Mouse (Mus musculus): ENCODE measurements around the gene Ubqln3.

DNA sequence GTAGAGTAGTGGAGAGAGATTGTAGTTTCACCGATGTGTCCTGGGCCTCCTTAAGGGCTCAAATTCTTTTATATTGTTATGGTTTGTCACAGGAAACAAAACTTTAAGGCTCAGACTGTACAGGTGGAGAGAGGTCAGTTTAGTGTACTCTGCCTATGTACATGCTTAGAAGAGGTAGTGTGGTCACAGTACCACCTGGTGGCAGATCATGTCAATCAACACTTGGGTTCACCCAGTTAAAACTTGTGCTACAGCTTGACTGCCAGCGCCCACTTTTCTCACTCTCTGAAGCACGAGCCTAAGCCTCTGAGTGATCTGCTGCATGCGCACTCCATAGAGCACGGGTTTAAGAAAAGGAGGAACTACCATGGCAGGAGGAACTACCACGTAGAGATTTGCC lies 24.0 kb upstream of the Ubqln3 start:
- TF ChIP-seq ETS1 (conservative IDR thresholded peaks at IDR 0.05; ENCODE audit: low read depth, low read length) (no peak), ZC3H11A (IDR thresholded peaks at IDR 0.05; ENCODE audit: low read depth, low read length) (no peak), USF1 (IDR thresholded peaks at IDR 0.05; ENCODE audit: low read depth, low read length) (no peak), POLR2A (IDR thresholded peaks at IDR 0.05; ENCODE audit: low read depth, low read length) (no peak), EP300 (IDR thresholded peaks at IDR 0.05; ENCODE audit: low read length) (no peak), CTCF (conservative IDR thresholded peaks at IDR 0.05 in 1 of 2, IDR thresholded peaks at IDR 0.05 in 1 of 2; ENCODE audit: low read depth in 2 of 2, low read length in 2 of 2) (peak; percentile 9 to 61; a peak in 2 of 4 replicates), MAX (IDR thresholded peaks at IDR 0.05; ENCODE audit: low read length) (no peak), ELF1 (IDR thresholded peaks at IDR 0.05; ENCODE audit: low read depth, low read length) (no peak), HCFC1 (IDR thresholded peaks at IDR 0.05; ENCODE audit: low read depth, low read length) (no peak), MXI1 (IDR thresholded peaks at IDR 0.05; ENCODE audit: low read depth, low read length) (no peak), JUND (conservative IDR thresholded peaks at IDR 0.05; ENCODE audit: low read depth, low read length) (no peak), ZNF384 (IDR thresholded peaks at IDR 0.05; ENCODE audit: low read depth, low read length) (no peak)
